ENCODE assay signal across 8 mouse cellular contexts in genomic region chr10:80055364-80055763, GRCm38 (mm10). TPM values are rescaled to one million over a fixed set of nuclear protein-coding genes. Genes with fewer than 3 reads are reported as not detected.
A peak's percentile ranks its signal among the peaks of the same experiment; 100 is the strongest.
DNase-seq lines count a peak whose midpoint lies in the region; ATAC-seq and TF ChIP-seq lines count a peak whose summit lies in the region.

No protein-coding gene starts in this region.

- no peak overlapping the region; the same call in 1 of the 2 replicates for H3K9ac ChIP-seq in forebrain, embryonic 14.5 days (ENCODE audit: low read length)
- H3K9ac ChIP-seq in liver, embryonic 13.5 days = peak overlapping the region; percentile 100

- H3ac ChIP-seq in C2C12 (ENCODE audit: control insufficient read depth, insufficient read length, low read depth) = peak overlapping the region; percentile 5

- intact Hi-C loops in heart, postnatal 25 days (cut with DNase I) = loop anchor here (2.0 kb wide), 1 partner anchor 59 kb away; the partner anchor contains the start of gene Stk11
- intact Hi-C loops in gastrocnemius, postnatal 14 days (cut with DNase I; ENCODE audit: low total_unique reads) = loop anchor here (5.0 kb wide), 1 partner anchor 57 kb away; no protein-coding TSS in a partner anchor

- H3K79me3 ChIP-seq in C2C12 (ENCODE audit: low read depth) = peaks cover 26% of the 10 kb centered on the region

- H3K36me3 ChIP-seq in C2C12 (ENCODE audit: control insufficient read depth, insufficient read depth) = peaks cover 40% of the 10 kb centered on the region
- H3K36me3 ChIP-seq in forebrain, embryonic 14.5 days (ENCODE audit: control insufficient read depth, insufficient read depth, low read length) = peaks cover 41% of the 10 kb centered on the region
- H3K36me3 ChIP-seq in liver, embryonic 13.5 days = peaks cover 53% of the 10 kb centered on the region

- no peak for TF ChIP-seq CTCF in C2C12 (IDR thresholded peaks at IDR 0.05; ENCODE audit: control insufficient read depth, insufficient read depth, insufficient read length)

- peak; percentile 89 for DNase-seq in heart, adult 11 months
- DNase-seq in heart, postnatal 25 days (ENCODE audit: low spot score) = no peak
- DNase-seq in forebrain, embryonic 14.5 days (ENCODE audit: low spot score) = no peak
- DNase-seq in liver, embryonic 13.5 days = no peak
- no peak for DNase-seq in right cerebral cortex, adult 18-20 months
- no peak for DNase-seq in gastrocnemius, postnatal 14 days

- 86% methylated on average over 5 of the region's 5 CpGs for WGBS in forebrain, embryonic 14.5 days
- 74% methylated on average over 5 of the region's 5 CpGs for WGBS in liver, embryonic 13.5 days (ENCODE audit: insufficient replicate concordance)

- H3K4me3 ChIP-seq in C2C12 (ENCODE audit: insufficient read depth, poor library complexity, severe bottlenecking) = no peak overlapping the region
- H3K4me3 ChIP-seq in forebrain, embryonic 14.5 days (ENCODE audit: low read depth, low read length) = no peak overlapping the region
- H3K4me3 ChIP-seq in liver, embryonic 13.5 days (replicated peaks) = peak overlapping the region; percentile 95

- no peaks in the 10 kb centered on the region for H3K9me3 ChIP-seq in forebrain, embryonic 14.5 days (replicated peaks; ENCODE audit: control insufficient read depth, low read length)
- no peaks in the 10 kb centered on the region for H3K9me3 ChIP-seq in liver, embryonic 13.5 days (replicated peaks)

- H3K4me2 ChIP-seq in forebrain, embryonic 14.5 days (ENCODE audit: low read length) = peak overlapping the region; percentile 72
- H3K4me2 ChIP-seq in liver, embryonic 13.5 days = peak overlapping the region; percentile 92

- no peaks in the 10 kb centered on the region for H3K27me3 ChIP-seq in C2C12 (ENCODE audit: control insufficient read depth, insufficient read depth, insufficient read length)
- H3K27me3 ChIP-seq in forebrain, embryonic 14.5 days (replicated peaks; ENCODE audit: control insufficient read depth, insufficient read depth, low read length) = no peaks in the 10 kb centered on the region
- H3K27me3 ChIP-seq in liver, embryonic 13.5 days = no peaks in the 10 kb centered on the region

- H3K4me1 ChIP-seq in forebrain, embryonic 14.5 days (ENCODE audit: control insufficient read depth, insufficient read depth, low read length) = peaks cover 9% of the 10 kb centered on the region
- H3K4me1 ChIP-seq in liver, embryonic 13.5 days (replicated peaks) = peaks cover 65% of the 10 kb centered on the region

- ATAC-seq in forebrain, embryonic 14.5 days = no peak
- no peak for ATAC-seq in liver, embryonic 13.5 days (ENCODE audit: low read depth)
- ATAC-seq in inflammation-experienced regulatory T-cells, adult 6 months = no peak

- peaks cover 26% of the 10 kb centered on the region for H3K79me2 ChIP-seq in C2C12 (ENCODE audit: control insufficient read depth, insufficient read depth)

- no peak overlapping the region for H3K27ac ChIP-seq in forebrain, embryonic 14.5 days (ENCODE audit: low read depth, low read length)
- H3K27ac ChIP-seq in liver, embryonic 13.5 days = peak overlapping the region; percentile 99

TF ChIP-seq in C2C12, 6 proteins besides CTCF, POLR2A, EP300 and RAD21:
- TF ChIP-seq MYOG (IDR thresholded peaks at IDR 0.05; ENCODE audit: control insufficient read depth, extremely low read depth, insufficient read length) (no peak), CEBPB (IDR thresholded peaks at IDR 0.05; ENCODE audit: low read depth) (no peak), FOSL1 (IDR thresholded peaks at IDR 0.05; ENCODE audit: insufficient read depth, low read length, poor library complexity, severe bottlenecking) (no peak), USF1 (IDR thresholded peaks at IDR 0.05; ENCODE audit: low read depth) (no peak), MYOD1 (IDR thresholded peaks at IDR 0.05; ENCODE audit: control insufficient read depth, insufficient read length, low read depth) (no peak), MAX (IDR thresholded peaks at IDR 0.05) (no peak)
TF ChIP-seq in C2C12: peak in this region for 0.

RNA-seq across cellular contexts. Expression of gene Gpx4, which starts 8.4 kb away (rescaled TPM):
- 100 to 1,000 TPM; 691 to 812 TPM for total RNA-seq in heart, postnatal 25 days (2021)
- polyA plus RNA-seq in C2C12 (2012; fragmentation: generic; extraction: Trizol) = 964 TPM
- polyA plus RNA-seq in forebrain, embryonic 14.5 days (2014; fragmentation: Nextera tagmentation; extraction: Ambion mirVana) = 555 and 632 TPM in 2 replicates
- 677 TPM in 2 replicates for polyA plus RNA-seq in liver, embryonic 13.5 days (2015; fragmentation: Nextera tagmentation; extraction: Ambion mirVana)
- 100 to 1,000 TPM; 346 to 445 (median 381) TPM for polyA plus RNA-seq in inflammation-experienced regulatory T-cells, adult 6 months (2017; shearing (Covaris generic))
- total RNA-seq in gastrocnemius, postnatal 14 days (2021) = 100 to 1,000 TPM; 389 TPM

RNA-seq across cellular contexts. Expression of gene Polr2e, which starts 15.8 kb away (rescaled TPM):
- total RNA-seq in heart, postnatal 25 days (2021) = 10 to 100 TPM; 79.3 to 81.2 TPM
- polyA plus RNA-seq in C2C12 (2012; fragmentation: generic; extraction: Trizol) = 269 TPM
- 205 and 219 TPM in 2 replicates for polyA plus RNA-seq in forebrain, embryonic 14.5 days (2014; fragmentation: Nextera tagmentation; extraction: Ambion mirVana)
- 120 and 122 TPM in 2 replicates for polyA plus RNA-seq in liver, embryonic 13.5 days (2015; fragmentation: Nextera tagmentation; extraction: Ambion mirVana)
- 100 to 1,000 TPM; 137 to 227 (median 211) TPM for polyA plus RNA-seq in inflammation-experienced regulatory T-cells, adult 6 months (2017; shearing (Covaris generic))
- total RNA-seq in gastrocnemius, postnatal 14 days (2021) = 10 to 100 TPM; 45.3 to 55.6 TPM

RNA-seq across cellular contexts. Expression of gene Arhgap45, which starts 38.9 kb away (rescaled TPM):
- 1 to 10 TPM; 4.7 to 4.9 TPM for total RNA-seq in heart, postnatal 25 days (2021)
- 1.6 TPM for polyA plus RNA-seq in C2C12 (2012; fragmentation: generic; extraction: Trizol)
- polyA plus RNA-seq in forebrain, embryonic 14.5 days (2014; fragmentation: Nextera tagmentation; extraction: Ambion mirVana) = 1.1 and 1.5 TPM in 2 replicates
- 14.3 and 14.9 TPM in 2 replicates for polyA plus RNA-seq in liver, embryonic 13.5 days (2015; fragmentation: Nextera tagmentation; extraction: Ambion mirVana)
- polyA plus RNA-seq in inflammation-experienced regulatory T-cells, adult 6 months (2017; shearing (Covaris generic)) = 100 to 1,000 TPM; 242 to 254 (median 251) TPM
- 1 to 10 TPM; 1.7 to 1.9 TPM for total RNA-seq in gastrocnemius, postnatal 14 days (2021)

RNA-seq across cellular contexts. Expression of gene Sbno2, which starts 50.0 kb away (rescaled TPM):
- total RNA-seq in heart, postnatal 25 days (2021) = 10 to 100 TPM; 11.0 to 11.6 TPM
- polyA plus RNA-seq in C2C12 (2012; fragmentation: generic; extraction: Trizol) = 29.4 TPM
- 8.1 and 11.1 TPM in 2 replicates for polyA plus RNA-seq in forebrain, embryonic 14.5 days (2014; fragmentation: Nextera tagmentation; extraction: Ambion mirVana)
- 9.2 and 9.9 TPM in 2 replicates for polyA plus RNA-seq in liver, embryonic 13.5 days (2015; fragmentation: Nextera tagmentation; extraction: Ambion mirVana)
- polyA plus RNA-seq in inflammation-experienced regulatory T-cells, adult 6 months (2017; shearing (Covaris generic)) = 10 to 100 TPM; 30.4 to 39.1 (median 32.6) TPM
- 1 to 10 TPM; 6.2 to 6.3 TPM for total RNA-seq in gastrocnemius, postnatal 14 days (2021)

RNA-seq across cellular contexts. Expression of gene Abca7, which starts 59.1 kb away (rescaled TPM):
- total RNA-seq in heart, postnatal 25 days (2021) = 1 to 10 TPM; 6.5 to 6.7 TPM
- 10.7 TPM for polyA plus RNA-seq in C2C12 (2012; fragmentation: generic; extraction: Trizol)
- polyA plus RNA-seq in forebrain, embryonic 14.5 days (2014; fragmentation: Nextera tagmentation; extraction: Ambion mirVana) = 2.1 and 3.1 TPM in 2 replicates
- 6.3 and 7.4 TPM in 2 replicates for polyA plus RNA-seq in liver, embryonic 13.5 days (2015; fragmentation: Nextera tagmentation; extraction: Ambion mirVana)
- polyA plus RNA-seq in inflammation-experienced regulatory T-cells, adult 6 months (2017; shearing (Covaris generic)) = 10 to 100 TPM; 10.7 to 14.2 (median 13.3) TPM
- 1 to 10 TPM; 4.2 TPM for total RNA-seq in gastrocnemius, postnatal 14 days (2021)

Comparison
In these comparisons a context has a peak if more than half of its experiments do, and no peak if none do; other contexts are left out.
1. RNA of gene Arhgap45, which starts 38.9 kb away (polyA plus RNA-seq): 242 to 254 TPM in inflammation-experienced regulatory T-cells, adult 6 months; 14.3 to 14.9 TPM in liver, embryonic 13.5 days, 1.6 TPM in C2C12 (single experiment) and 1.1 to 1.5 TPM in forebrain, embryonic 14.5 days; every median in the first group is over 10 times any median in the second.